Mouse (Mus musculus): ENCODE results near the gene Tuba1c.

Gene Tuba1c

GRCm38 (mm10) chr15:98996840-98997239 is 32.9 kb upstream of the Tuba1c start:
- DNase-seq (ENCODE audit: low spot score), result no peak

- DNase-seq (ENCODE audit: low spot score), result no peak
These were observed 31.5 kb upstream of the Tuba1c start for GRCm38 (mm10) chr15:98997938-98998774.

GRCm38 (mm10) chr15:98998775-98999157 is 30.9 kb upstream of the Tuba1c start:
- no peak for DNase-seq (ENCODE audit: low spot score)

- DNase-seq (ENCODE audit: low spot score), result peak; percentile 77
These were observed 29.0 kb upstream of the Tuba1c start for GRCm38 (mm10) chr15:99000535-99001283.

GRCm38 (mm10) chr15:99001451-99001931 is 28.2 kb upstream of the Tuba1c start:
- DNase-seq (ENCODE audit: low spot score), result peak; percentile 70

- no peak for DNase-seq (ENCODE audit: low spot score)
These were observed 26.1 kb upstream of the Tuba1c start for GRCm38 (mm10) chr15:99003600-99003999.

GRCm38 (mm10) chr15:99008801-99009241 is 20.9 kb upstream of the Tuba1c start:
- DNase-seq (ENCODE audit: low spot score), result no peak

- DNase-seq (ENCODE audit: low spot score), result no peak
These were observed 18.8 kb upstream of the Tuba1c start for GRCm38 (mm10) chr15:99010896-99011295.

- no peak for DNase-seq (ENCODE audit: low spot score)
These were observed 17.7 kb upstream of the Tuba1c start for GRCm38 (mm10) chr15:99011946-99012345.

- no peak for DNase-seq (ENCODE audit: low spot score)
These were observed 15.1 kb upstream of the Tuba1c start for GRCm38 (mm10) chr15:99014496-99015030.

GRCm38 (mm10) chr15:99017355-99017761 is 12.3 kb upstream of the Tuba1c start:
- DNase-seq (ENCODE audit: low spot score), result no peak

- DNase-seq (ENCODE audit: low spot score), result no peak
These were observed 11.7 kb upstream of the Tuba1c start for GRCm38 (mm10) chr15:99017986-99018385.

- DNase-seq (ENCODE audit: low spot score), result no peak
These were observed 11.1 kb upstream of the Tuba1c start for GRCm38 (mm10) chr15:99018630-99019029.

GRCm38 (mm10) chr15:99019436-99019835 is 10.3 kb upstream of the Tuba1c start:
- no peak for DNase-seq (ENCODE audit: low spot score)

GRCm38 (mm10) chr15:99020171-99020570 is 9.5 kb upstream of the Tuba1c start:
- no peak for DNase-seq (ENCODE audit: low spot score)

GRCm38 (mm10) chr15:99021255-99021654 is 8.4 kb upstream of the Tuba1c start:
- no peak for DNase-seq (ENCODE audit: low spot score)

- peak; percentile 93 for DNase-seq (ENCODE audit: low spot score)
These were observed 4.9 kb upstream of the Tuba1c start for GRCm38 (mm10) chr15:99024668-99025314.

- DNase-seq (ENCODE audit: low spot score), result no peak
These were observed 4.3 kb upstream of the Tuba1c start for GRCm38 (mm10) chr15:99025414-99025813.

GRCm38 (mm10) chr15:99026259-99026658 is 3.4 kb upstream of the Tuba1c start:
- DNase-seq (ENCODE audit: low spot score), result no peak

- DNase-seq (ENCODE audit: low spot score), result no peak
These were observed 2.6 kb upstream of the Tuba1c start for GRCm38 (mm10) chr15:99027116-99027515.

- DNase-seq (ENCODE audit: low spot score), result no peak
These were observed 725 bp upstream of the Tuba1c start for GRCm38 (mm10) chr15:99028874-99029458.
